Mouse (Mus musculus): ENCODE results near the gene Ptgr1. TPM values are rescaled to one million over a fixed set of nuclear protein-coding genes. Genes with fewer than 3 reads are reported as not detected.
A peak's percentile ranks its signal among the peaks of the same experiment; 100 is the strongest.

Gene Ptgr1
- polyA plus RNA-seq, 1 experiment, result 12.0 TPM

DNA sequence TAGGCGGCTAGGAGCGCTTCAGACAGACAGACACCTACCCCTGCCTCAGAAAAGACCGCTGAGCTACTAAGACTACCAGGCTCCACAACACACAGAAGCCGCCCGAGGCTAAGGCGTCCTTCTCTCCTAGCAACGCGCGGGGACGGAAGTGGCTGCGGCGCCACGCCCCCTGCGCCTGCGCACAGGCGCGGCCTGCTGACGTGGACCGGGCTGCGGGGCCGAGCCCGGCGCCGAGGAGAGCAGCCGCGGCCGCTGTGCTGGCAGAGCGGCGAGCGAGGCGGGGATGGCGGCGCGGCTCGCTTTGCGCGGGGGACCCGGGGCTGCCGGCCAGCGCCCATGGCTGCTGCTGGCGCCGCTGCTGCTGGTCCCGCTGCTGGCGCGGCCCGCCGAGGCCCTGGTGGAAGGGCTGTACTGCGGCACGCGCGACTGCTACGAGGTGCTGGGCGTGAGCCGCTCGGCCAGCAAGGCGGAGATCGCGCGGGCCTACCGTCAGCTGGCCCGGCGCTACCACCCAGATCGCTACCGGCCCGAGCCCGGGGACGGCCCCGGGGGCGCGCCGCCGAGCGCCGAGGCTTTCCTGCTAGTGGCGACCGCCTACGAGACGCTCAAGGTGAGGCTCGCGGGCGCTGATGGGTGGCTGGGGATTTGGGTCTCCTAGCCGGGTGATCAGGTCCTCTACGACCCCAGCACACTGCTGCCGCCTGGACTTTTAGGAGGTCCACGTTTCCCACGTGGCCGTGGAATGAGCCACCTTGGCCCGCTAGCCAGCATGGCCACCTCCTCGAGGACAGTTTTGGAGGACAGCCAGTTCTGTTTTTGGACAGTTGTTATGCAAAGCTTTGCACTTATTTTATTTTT, 16.3 kb upstream of the Ptgr1 start, which contains the start of gene Gm20503:
Gm20503 (plus strand) TSS at position 263 of the 858 bp plus-strand sequence.
- Histone ChIP-seq H3K27me3 (ENCODE audit: control insufficient read depth, insufficient read depth, low read length) (no peaks in the 10 kb centered on the region), H3K4me3 (ENCODE audit: control insufficient read depth, low read depth, low read length) (peak within 1 kb of the TSS; percentile 96), H3K4me1 (ENCODE audit: control insufficient read depth, insufficient read depth, low read length) (peaks cover 8% of the 10 kb centered on the region), H3K36me3 (ENCODE audit: control insufficient read depth, insufficient read depth, low read length) (no peaks in the 10 kb centered on the region), H3K27ac (ENCODE audit: control insufficient read depth, insufficient read depth, low read depth, low read length) (peak within 1 kb of the TSS; percentile 84)
- TF ChIP-seq CTCF (IDR thresholded peaks at IDR 0.05; ENCODE audit: control insufficient read depth, insufficient read depth, insufficient replicate concordance, low read depth, low read length), result no peak
- peak; percentile 95 for TF ChIP-seq POLR2A (IDR thresholded peaks at IDR 0.05; ENCODE audit: control insufficient read depth, low read depth, low read length)

DNA sequence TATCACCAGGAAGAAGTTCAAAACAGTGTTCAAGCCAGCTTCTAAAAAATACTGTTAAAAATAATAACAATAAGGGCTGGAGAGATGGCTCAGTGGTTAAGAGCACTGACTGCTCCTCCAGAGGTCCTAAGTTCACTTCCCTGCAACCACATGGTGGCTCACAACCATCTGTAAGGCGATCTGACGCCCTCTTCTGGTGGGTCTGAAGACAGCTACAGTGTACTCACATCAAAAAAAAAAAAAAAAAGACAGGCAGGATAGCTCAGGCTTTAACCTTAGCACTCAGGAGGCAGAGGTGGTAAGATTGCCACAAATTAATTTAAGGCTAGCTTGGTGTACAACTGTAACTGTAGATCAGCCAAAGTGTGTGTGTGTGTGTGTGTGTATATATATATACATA, 13.7 kb upstream of the Ptgr1 start:
- no peaks in the 10 kb centered on the region for H3K27me3 ChIP-seq (ENCODE audit: control insufficient read depth, insufficient read depth, low read length)
- H3K4me3 ChIP-seq (ENCODE audit: control insufficient read depth, low read depth, low read length), result no peak overlapping the region
- H3K36me3 ChIP-seq (ENCODE audit: control insufficient read depth, insufficient read depth, low read length), result no peaks in the 10 kb centered on the region
- H3K27ac ChIP-seq (ENCODE audit: control insufficient read depth, insufficient read depth, low read depth, low read length), result no peak overlapping the region
- TF ChIP-seq POLR2A (IDR thresholded peaks at IDR 0.05; ENCODE audit: control insufficient read depth, low read depth, low read length), result no peak
- peak; percentile 18; the same call in 1 of the 2 replicates for TF ChIP-seq CTCF (IDR thresholded peaks at IDR 0.05; ENCODE audit: control insufficient read depth, insufficient read depth, insufficient replicate concordance, low read depth, low read length)
- peaks cover 7% of the 10 kb centered on the region for H3K4me1 ChIP-seq (ENCODE audit: control insufficient read depth, insufficient read depth, low read length)

DNA sequence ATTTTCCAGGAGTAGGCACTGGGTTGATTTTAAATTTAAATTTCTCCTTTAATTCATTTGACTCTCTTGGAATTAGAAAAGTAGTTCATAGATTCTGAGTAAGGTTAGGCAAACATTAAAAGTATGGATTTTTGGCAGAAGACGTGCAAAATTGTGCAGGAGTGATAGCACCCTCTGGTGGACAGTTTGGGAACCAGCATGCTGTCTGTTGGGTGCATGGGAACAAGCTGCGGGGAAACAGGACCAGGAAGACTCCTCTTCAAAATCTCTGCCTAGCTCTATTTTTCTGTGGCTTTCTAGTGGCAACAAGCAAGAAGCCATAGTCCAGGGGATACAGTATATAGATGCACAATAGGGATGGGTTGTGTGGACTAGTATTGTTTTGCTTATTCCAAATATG, 12.8 kb upstream of the Ptgr1 start:
- Histone ChIP-seq H3K4me1 (ENCODE audit: control insufficient read depth, insufficient read depth, low read length) (peaks cover 13% of the 10 kb centered on the region), H3K4me3 (ENCODE audit: control insufficient read depth, low read depth, low read length) (no peak overlapping the region), H3K36me3 (ENCODE audit: control insufficient read depth, insufficient read depth, low read length) (no peaks in the 10 kb centered on the region), H3K27me3 (ENCODE audit: control insufficient read depth, insufficient read depth, low read length) (no peaks in the 10 kb centered on the region), H3K27ac (ENCODE audit: control insufficient read depth, insufficient read depth, low read depth, low read length) (no peak overlapping the region)
- TF ChIP-seq CTCF (IDR thresholded peaks at IDR 0.05; ENCODE audit: control insufficient read depth, insufficient read depth, insufficient replicate concordance, low read depth, low read length), result peak; percentile 81; the same call in 1 of the 2 replicates
- TF ChIP-seq POLR2A (IDR thresholded peaks at IDR 0.05; ENCODE audit: control insufficient read depth, low read depth, low read length), result no peak

DNA sequence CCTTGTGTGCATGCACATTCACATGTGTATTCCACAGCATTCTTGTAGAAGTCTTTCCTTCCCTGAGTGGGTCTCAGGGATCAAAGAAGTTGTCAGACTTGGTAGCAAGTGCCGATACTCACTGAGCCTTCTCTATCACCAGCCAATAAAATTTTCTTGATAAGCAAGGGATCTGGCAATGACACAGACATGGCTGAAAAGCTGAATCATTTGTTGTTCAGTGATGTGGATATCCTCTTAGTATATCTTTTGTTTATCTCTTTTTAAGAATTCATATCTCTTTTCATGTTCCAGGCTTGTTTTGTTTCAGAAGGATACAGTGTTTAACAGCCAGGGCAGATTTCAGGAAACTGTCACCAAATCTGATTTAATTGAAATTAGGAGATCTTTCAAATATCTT, 11.8 kb upstream of the Ptgr1 start:
- peak overlapping the region; percentile 24; the same call in 1 of the 2 replicates for H3K27ac ChIP-seq (ENCODE audit: control insufficient read depth, insufficient read depth, low read depth, low read length)
- H3K4me3 ChIP-seq (ENCODE audit: control insufficient read depth, low read depth, low read length), result no peak overlapping the region
- TF ChIP-seq POLR2A (IDR thresholded peaks at IDR 0.05; ENCODE audit: control insufficient read depth, low read depth, low read length) (no peak), CTCF (IDR thresholded peaks at IDR 0.05; ENCODE audit: control insufficient read depth, insufficient read depth, insufficient replicate concordance, low read depth, low read length) (no peak)
- no peaks in the 10 kb centered on the region for H3K27me3 ChIP-seq (ENCODE audit: control insufficient read depth, insufficient read depth, low read length)
- H3K36me3 ChIP-seq (ENCODE audit: control insufficient read depth, insufficient read depth, low read length), result no peaks in the 10 kb centered on the region
- H3K4me1 ChIP-seq (ENCODE audit: control insufficient read depth, insufficient read depth, low read length), result peaks cover 10% of the 10 kb centered on the region

DNA sequence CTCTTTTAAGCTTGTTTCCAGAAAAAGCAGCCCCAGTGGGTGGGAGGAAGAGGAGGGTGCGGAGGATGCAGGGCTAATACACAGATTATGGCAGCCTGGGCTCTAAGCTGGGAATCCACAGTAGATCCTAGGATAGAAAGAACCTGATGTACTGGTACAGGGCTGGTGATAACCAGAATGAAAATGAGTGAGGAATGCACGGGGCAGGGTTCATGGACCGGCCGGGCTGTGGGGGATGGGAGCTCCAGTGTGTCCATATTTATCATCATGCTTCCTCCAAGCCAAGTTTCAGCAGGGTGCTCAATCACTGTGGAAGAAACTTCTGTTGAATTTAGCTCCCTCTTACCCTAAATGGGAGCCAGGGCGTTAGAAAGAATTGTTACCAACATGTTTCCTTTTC, 10.2 kb upstream of the Ptgr1 start:
- no peak overlapping the region for H3K27ac ChIP-seq (ENCODE audit: control insufficient read depth, insufficient read depth, low read depth, low read length)

DNA sequence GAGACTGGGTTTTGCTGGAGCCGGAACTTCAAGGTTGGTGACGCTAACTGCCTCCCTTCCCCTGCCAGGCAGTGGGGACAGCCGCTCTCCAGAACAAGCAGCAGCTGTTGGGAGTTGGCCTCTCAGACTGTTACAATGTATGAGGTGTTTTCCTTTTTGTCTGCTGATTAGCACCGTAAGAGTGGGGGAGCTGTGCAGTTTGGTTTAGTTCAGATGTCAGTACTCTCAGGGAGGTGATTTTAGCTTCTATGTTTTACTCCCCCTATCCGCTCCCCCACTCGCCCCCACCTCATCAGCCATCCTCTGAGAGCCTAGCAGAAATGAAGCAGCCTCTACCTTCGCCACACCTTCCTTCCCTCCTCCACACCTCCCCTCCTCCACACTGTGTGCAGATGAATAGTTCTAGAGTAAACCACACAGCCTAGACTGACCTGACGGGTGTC, 8.4 kb upstream of the Ptgr1 start:
- Histone ChIP-seq H3K27me3 (ENCODE audit: control insufficient read depth, insufficient read depth, low read length) (no peaks in the 10 kb centered on the region), H3K4me3 (ENCODE audit: control insufficient read depth, low read depth, low read length) (0 out of 2 replicates have a peak overlapping the region, but pooled peaks have one; percentile 3), H3K27ac (ENCODE audit: control insufficient read depth, insufficient read depth, low read depth, low read length) (peak overlapping the region; percentile 44; the same call in 1 of the 2 replicates), H3K36me3 (ENCODE audit: control insufficient read depth, insufficient read depth, low read length) (no peaks in the 10 kb centered on the region), H3K4me1 (ENCODE audit: control insufficient read depth, insufficient read depth, low read length) (peaks cover 10% of the 10 kb centered on the region)
- TF ChIP-seq POLR2A (IDR thresholded peaks at IDR 0.05; ENCODE audit: control insufficient read depth, low read depth, low read length) (no peak), CTCF (IDR thresholded peaks at IDR 0.05; ENCODE audit: control insufficient read depth, insufficient read depth, insufficient replicate concordance, low read depth, low read length) (no peak)

More for the DNA sequence above, 10.2 kb upstream of the Ptgr1 start:
- Histone ChIP-seq H3K4me3 (ENCODE audit: control insufficient read depth, low read depth, low read length) (no peak overlapping the region), H3K27me3 (ENCODE audit: control insufficient read depth, insufficient read depth, low read length) (no peaks in the 10 kb centered on the region), H3K4me1 (ENCODE audit: control insufficient read depth, insufficient read depth, low read length) (peaks cover 10% of the 10 kb centered on the region), H3K36me3 (ENCODE audit: control insufficient read depth, insufficient read depth, low read length) (no peaks in the 10 kb centered on the region)
- TF ChIP-seq CTCF (IDR thresholded peaks at IDR 0.05; ENCODE audit: control insufficient read depth, insufficient read depth, insufficient replicate concordance, low read depth, low read length), result no peak
- TF ChIP-seq POLR2A (IDR thresholded peaks at IDR 0.05; ENCODE audit: control insufficient read depth, low read depth, low read length), result no peak

DNA sequence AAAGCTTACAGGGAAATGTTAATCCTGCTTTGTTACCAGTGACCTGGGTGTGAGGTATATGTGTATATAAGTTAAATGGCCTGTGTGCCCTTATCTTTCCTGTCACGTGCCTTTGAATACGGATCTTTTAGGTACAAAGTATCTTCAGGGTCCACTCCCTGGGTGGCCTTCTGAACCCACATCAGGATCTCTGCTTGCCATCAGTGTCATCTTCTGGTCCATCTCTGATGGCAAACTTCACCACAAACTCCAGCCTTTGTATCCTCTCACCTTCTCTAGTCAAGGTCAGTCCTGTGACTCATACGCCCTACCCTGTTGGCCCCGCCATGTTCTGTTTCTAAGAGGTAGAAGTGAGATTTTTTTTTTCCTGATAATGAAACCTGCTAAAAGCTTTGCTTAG, 7.8 kb upstream of the Ptgr1 start, which contains the start of gene Dnajc25:
Dnajc25 (plus strand) TSS at position 301 of the 400 bp plus-strand sequence.
- Histone ChIP-seq H3K36me3 (ENCODE audit: control insufficient read depth, insufficient read depth, low read length) (no peaks in the 10 kb centered on the region), H3K4me1 (ENCODE audit: control insufficient read depth, insufficient read depth, low read length) (peaks cover 10% of the 10 kb centered on the region), H3K27ac (ENCODE audit: control insufficient read depth, insufficient read depth, low read depth, low read length) (peak within 1 kb of the TSS; percentile 44; the same call in 1 of the 2 replicates), H3K4me3 (ENCODE audit: control insufficient read depth, low read depth, low read length) (0 out of 2 replicates have a peak within 1 kb of the TSS, but pooled peaks have one; percentile 3), H3K27me3 (ENCODE audit: control insufficient read depth, insufficient read depth, low read length) (no peaks in the 10 kb centered on the region)
- TF ChIP-seq POLR2A (IDR thresholded peaks at IDR 0.05; ENCODE audit: control insufficient read depth, low read depth, low read length) (no peak), CTCF (IDR thresholded peaks at IDR 0.05; ENCODE audit: control insufficient read depth, insufficient read depth, insufficient replicate concordance, low read depth, low read length) (no peak)
